Mouse (Mus musculus): ENCODE results near the gene Olfr818.
"Not testable (repeated sequence)": the region's sequence is repeated elsewhere in the genome, so short reads cannot be mapped to it uniquely, and the experiment has no call there.

DNA sequence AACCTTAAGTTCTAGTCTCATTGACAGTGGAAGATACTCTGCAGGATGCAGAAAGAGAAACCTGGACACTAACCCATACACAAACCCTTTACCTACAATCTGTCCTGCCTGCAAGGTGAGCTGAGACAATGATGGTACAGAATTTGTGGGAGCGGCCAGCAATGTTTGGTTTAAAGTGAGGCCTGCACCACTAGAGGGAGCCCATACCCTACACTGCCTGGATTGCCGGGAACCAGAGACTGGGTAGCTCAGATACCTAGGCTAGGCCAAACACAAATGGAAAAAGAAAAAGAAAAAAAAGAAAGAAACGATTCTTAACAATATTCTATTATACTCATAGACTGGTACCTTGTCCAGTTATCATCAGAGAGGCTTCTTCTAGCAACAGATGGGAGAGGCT, 24.1 kb upstream of the Olfr818 start:
- TF ChIP-seq CTCF, EP300 (IDR thresholded peaks at IDR 0.05; ENCODE audit: low read depth): not testable (repeated sequence)

Measured in liver, embryonic 14.5 days (tissue).